Mouse (Mus musculus) B cell, adult 67 days (primary cell): ENCODE results near the gene Dnttip1. TPM values are rescaled to one million over a fixed set of nuclear protein-coding genes. Genes with fewer than 3 reads are reported as not detected.

Experiments
- total RNA-seq, 2 experiments: library from RNA; stranded (reverse); gene quantifications; 4 replicates each; pipeline ENCODE4 v1.2.4; 2023

Gene Dnttip1
- total RNA-seq, result 10 to 100 TPM; 46.5 to 47.0 TPM

GRCm38 (mm10) chr2:164745843-164746479 is at the start of gene Dnttip1, which contains the start of gene Wfdc3:
TSS of gene Dnttip1 (plus strand) at chr2:164745983.
TSS of gene Wfdc3 (minus strand) at chr2:164745931.

DNA sequence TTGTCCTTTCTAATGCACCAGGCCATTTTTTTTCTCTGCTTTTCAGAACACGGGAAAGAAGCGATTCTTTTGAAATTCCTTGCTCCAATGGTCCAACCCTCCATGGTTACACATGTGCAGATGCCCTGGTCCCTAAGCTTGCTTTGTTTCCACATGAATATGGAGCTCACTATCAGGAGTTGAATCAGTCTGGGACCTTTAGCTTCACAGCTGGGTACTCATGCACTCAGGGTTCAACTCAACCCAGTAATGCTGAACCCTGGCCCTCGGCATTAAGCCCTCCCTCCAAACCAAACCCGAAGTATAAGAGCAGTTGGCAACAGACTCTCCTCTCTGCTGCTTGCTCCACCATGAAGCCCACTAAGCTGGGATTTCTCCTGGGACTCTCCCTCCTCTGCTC is 47.6 kb upstream of the Dnttip1 start, which contains the start of gene Spint4:
Spint4 (plus strand) TSS at position 301 of the 400 bp plus-strand sequence.

DNA sequence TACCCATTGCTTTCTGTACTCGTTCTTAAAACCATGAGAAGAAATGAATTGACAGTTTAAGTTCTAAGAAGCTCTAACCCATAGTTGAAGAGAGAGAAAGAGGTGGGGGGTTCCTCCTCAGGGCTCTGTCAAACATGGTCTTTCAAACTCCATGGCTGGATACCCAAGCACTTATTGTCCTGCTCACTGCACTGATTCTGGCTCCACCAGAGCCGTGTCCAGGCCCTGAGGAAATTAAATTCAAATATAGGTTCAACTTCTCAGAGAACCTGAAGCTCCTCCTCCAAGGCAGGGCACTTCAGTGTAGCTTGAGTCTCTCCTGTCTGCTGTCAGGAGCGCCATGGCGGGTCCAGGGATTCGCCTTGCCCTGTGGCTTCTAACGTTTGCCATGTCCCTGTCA is 30.8 kb upstream of the Dnttip1 start, which contains the start of gene Spint5:
Spint5 (plus strand) TSS at position 301 of the 400 bp plus-strand sequence.

DNA sequence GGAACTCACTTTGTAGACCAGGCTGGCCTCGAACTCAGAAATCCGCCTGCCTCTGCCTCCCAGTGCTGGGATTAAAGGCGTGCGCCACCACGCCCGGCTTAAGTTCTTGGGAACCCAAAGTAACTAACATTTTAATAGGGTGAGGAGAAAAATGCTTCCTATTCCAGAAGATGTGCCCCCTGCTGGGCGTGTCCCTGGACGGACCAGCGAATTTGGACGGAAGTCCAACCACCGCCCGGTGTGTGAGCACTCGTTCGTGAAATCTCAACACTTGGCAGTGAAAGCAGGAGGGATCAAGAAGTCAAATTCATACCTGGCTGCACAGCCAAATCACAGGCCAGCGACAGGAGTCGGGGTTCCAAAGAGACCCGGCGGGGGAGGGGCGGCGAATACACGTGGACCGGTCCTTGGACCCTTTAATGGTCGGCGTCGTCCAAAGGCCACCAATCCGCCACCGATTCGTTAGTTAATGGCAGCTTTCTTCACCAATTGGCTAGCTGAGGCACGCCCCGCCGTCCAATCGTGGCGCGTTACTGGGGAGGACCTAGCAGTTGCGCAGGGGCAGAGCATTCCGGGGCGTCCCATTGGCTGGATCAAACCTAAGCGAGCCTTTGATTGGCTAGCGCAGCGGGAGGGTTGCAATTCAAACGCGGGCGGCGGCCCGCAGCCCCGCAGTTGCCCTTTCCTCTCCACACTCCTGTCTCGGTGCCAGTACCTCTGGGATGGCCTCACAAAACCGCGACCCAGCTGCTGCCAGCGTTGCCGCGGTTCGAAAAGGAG is 23.7 kb downstream of the Dnttip1 start, which contains the start of gene Ube2c:
Ube2c (plus strand) TSS at position 641 of the 780 bp plus-strand sequence.

DNA sequence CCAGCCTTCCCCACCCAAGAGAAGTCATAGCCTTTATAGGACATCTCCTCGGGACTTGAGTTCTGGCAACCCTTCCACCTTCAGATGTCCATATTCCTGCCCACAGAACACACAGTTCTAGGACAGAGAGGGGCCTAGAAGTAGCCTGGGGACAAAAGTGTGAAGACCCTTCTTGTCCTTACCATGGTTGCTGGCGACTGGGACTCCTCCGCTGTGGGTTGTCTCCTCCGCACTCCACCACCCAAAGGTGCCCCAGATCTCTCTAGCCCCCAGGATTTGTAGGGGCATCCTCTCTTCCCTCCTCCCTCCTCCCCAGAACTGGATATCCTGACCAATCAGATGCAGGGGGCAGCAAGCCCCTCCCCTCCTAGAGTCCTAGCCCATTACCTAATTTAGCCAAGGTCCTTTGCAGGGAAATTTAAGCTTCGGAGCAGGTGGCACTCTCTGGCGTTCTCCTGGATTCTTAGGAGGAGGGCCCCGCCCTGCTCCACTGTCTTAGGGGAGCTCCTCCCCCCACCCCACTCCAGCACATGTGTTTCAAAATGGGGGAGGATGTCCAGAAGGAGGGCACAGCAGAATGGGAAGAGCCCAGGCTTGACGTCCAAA is 33.8 kb downstream of the Dnttip1 start, which contains the start of gene Tnnc2:
Tnnc2 (minus strand) TSS at position 487 of the 606 bp plus-strand sequence.

GRCm38 (mm10) chr2:164785481-164786387 is 40.0 kb downstream of the Dnttip1 start, which contains the start of gene Snx21:
TSS of gene Snx21 (plus strand) at chr2:164785823.

DNA sequence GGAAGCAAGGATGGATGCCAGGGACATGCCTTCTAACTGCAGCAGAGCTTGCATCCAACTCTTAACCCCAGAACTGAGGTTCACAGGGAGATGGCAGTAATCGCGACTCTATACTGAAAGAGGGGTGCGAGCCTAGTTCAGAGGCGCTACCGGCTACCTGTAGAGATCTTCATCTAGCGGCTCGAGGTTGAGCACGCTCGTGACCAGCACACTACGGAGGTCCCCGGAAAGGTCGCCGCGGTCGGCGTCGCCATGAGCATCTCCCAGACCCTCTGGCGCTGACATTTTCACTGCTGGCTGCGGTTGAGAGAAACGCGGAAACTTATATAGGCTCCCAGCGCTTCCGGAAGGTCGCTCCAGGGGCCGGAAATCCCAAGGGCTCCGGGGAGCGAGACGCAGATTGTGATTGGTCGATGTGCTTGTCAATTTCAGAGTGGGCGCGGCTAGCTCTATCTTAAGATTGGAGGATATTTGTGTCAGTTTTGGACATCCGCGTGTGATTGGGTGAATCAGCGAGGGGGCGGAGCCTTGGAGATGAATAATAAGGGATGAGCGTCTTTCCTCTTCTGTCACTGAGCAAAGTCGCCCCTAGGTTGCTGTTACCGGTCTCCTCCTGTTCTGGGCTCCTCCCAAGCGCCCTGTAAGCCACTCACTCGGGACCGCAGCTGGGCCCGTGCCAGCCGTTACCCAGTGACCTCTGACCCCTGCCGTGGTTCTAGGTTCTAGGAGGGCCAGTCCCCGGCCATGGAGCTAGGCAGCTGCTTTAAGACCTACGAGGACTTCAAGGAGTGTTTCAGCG is 58.9 kb downstream of the Dnttip1 start, which contains the start of the genes Acot8 and Zswim3:
Acot8 (minus strand) TSS at position 350 of the 799 bp plus-strand sequence.
Zswim3 (plus strand) TSS at position 566 of the 799 bp plus-strand sequence.

Other genes starting within 250 kb of the Dnttip1 start
- 10 to 100 TPM; 72.9 to 79.0 TPM for gene Pigt, start 248.5 kb upstream of the Dnttip1 start, total RNA-seq
- gene Wfdc2, start 183.6 kb upstream of the Dnttip1 start, total RNA-seq, result not detected
- gene Spint3, start 172.5 kb upstream of the Dnttip1 start, total RNA-seq, result not detected
- gene Wfdc6a, start 160.5 kb upstream of the Dnttip1 start, total RNA-seq, result not detected
- not detected for gene Eppin, start 152.4 kb upstream of the Dnttip1 start, total RNA-seq
- not detected for gene Wfdc6b, start 132.5 kb upstream of the Dnttip1 start, total RNA-seq
- gene Wfdc8, start 132.4 kb upstream of the Dnttip1 start, total RNA-seq, result not detected
- gene Wfdc16, start 107.2 kb upstream of the Dnttip1 start, total RNA-seq, result not detected
- gene Wfdc10, start 89.9 kb upstream of the Dnttip1 start, total RNA-seq, result not detected
- gene Wfdc9, start 89.4 kb upstream of the Dnttip1 start, total RNA-seq, result not detected
- gene Wfdc11, start 71.9 kb upstream of the Dnttip1 start, total RNA-seq, result not detected
- not detected for gene Wfdc13, start 60.9 kb upstream of the Dnttip1 start, total RNA-seq
- gene Spint4, start 47.5 kb upstream of the Dnttip1 start, total RNA-seq, result not detected
- gene Spint5, start 30.7 kb upstream of the Dnttip1 start, total RNA-seq, result not detected
- not detected for gene Wfdc3, start 52 bp upstream of the Dnttip1 start, total RNA-seq
- gene Ube2c, start 23.9 kb downstream of the Dnttip1 start, total RNA-seq, result 1 to 10 TPM; 2.4 to 2.7 TPM
- gene Tnnc2, start 34.0 kb downstream of the Dnttip1 start, total RNA-seq, result not detected
- gene Snx21, start 39.8 kb downstream of the Dnttip1 start, total RNA-seq, result 1 to 10 TPM in 1 of 2 experiments, under 1 TPM in 1; 0.50 to 1.5 TPM
- 10 to 100 TPM; 57.1 to 64.3 TPM for gene Acot8, start 58.9 kb downstream of the Dnttip1 start, total RNA-seq
- gene Zswim3, start 59.1 kb downstream of the Dnttip1 start, total RNA-seq, result 1 to 10 TPM; 3.7 to 6.0 TPM
- gene Zswim1, start 76.7 kb downstream of the Dnttip1 start, total RNA-seq, result 10 to 100 TPM in 1 of 2 experiments, 1 to 10 TPM in 1; 7.7 to 12.2 TPM
- 1 to 10 TPM in 1 of 2 experiments, not detected in 1; 1.9 TPM for gene Spata25, start 82.6 kb downstream of the Dnttip1 start, total RNA-seq
- 100 to 1,000 TPM; 217 to 222 TPM for gene Ctsa, start 86.9 kb downstream of the Dnttip1 start, total RNA-seq
- 1 to 10 TPM; 7.0 to 7.9 TPM for gene Neurl2, start 87.5 kb downstream of the Dnttip1 start, total RNA-seq
- gene Pltp, start 111.7 kb downstream of the Dnttip1 start, total RNA-seq, result 1 to 10 TPM; 8.2 to 10.0 TPM
- 100 to 1,000 TPM in 1 of 2 experiments, 10 to 100 TPM in 1; 93.2 to 104 TPM for gene Pcif1, start 133.3 kb downstream of the Dnttip1 start, total RNA-seq
- 10 to 100 TPM; 60.9 to 65.7 TPM for gene Zfp335, start 165.8 kb downstream of the Dnttip1 start, total RNA-seq
- 1 to 10 TPM in 1 of 2 experiments, not detected in 1; 1.1 TPM for gene Mmp9, start 194.8 kb downstream of the Dnttip1 start, total RNA-seq
- gene Slc12a5, start 214.8 kb downstream of the Dnttip1 start, total RNA-seq, result 1 to 10 TPM; 2.1 to 3.4 TPM